Mouse (Mus musculus): Measurements from ENCODE around the gene Magoh. TPM values are rescaled to one million over a fixed set of nuclear protein-coding genes. Genes with fewer than 3 reads are reported as not detected.

Gene Magoh
- polyA plus RNA-seq, 1 experiment: 51.8 TPM

Other genes with a start within 250 kb of the Magoh start
- not detected in 2 replicates for gene Dmrtb1, start 195.5 kb upstream of the Magoh start, polyA plus RNA-seq (2012; rRNA removed)
- gene Lrp8, start 77.5 kb upstream of the Magoh start, polyA plus RNA-seq (2012; rRNA removed): 2.3 and 3.5 TPM in 2 replicates
- gene 0610037L13Rik, start 10.1 kb downstream of the Magoh start, polyA plus RNA-seq (2012; rRNA removed): 24.4 and 27.5 TPM in 2 replicates
- 117 and 133 TPM in 2 replicates for gene Cpt2, start 43.9 kb downstream of the Magoh start, polyA plus RNA-seq (2012; rRNA removed)
- gene Slc1a7, start 88.6 kb downstream of the Magoh start, polyA plus RNA-seq (2012; rRNA removed): 0.07 and 0.25 TPM in 2 replicates
- gene Podn, start 216.7 kb downstream of the Magoh start, polyA plus RNA-seq (2012; rRNA removed): 19.0 and 53.1 TPM in 2 replicates